Mouse (Mus musculus) liver, embryonic 12.5 days (tissue): ENCODE results near the gene Ascl3. TPM values are rescaled to one million over a fixed set of nuclear protein-coding genes. Genes with fewer than 3 reads are reported as not detected.

Source experiments
- ATAC-seq: fragments of 200-750 bp; cut with Nextera tagmentation; 2 replicates; pipeline ENCODE4 v1.8.0; 2017; ENCODE audit warnings: moderate number of reproducible peaks, mild to moderate bottlenecking, moderate library complexity
- H3K27ac ChIP-seq: fragments of 300-500 bp; sonication (generic); 2 replicates; pipeline ENCODE4 v1.5.1; 2016; ENCODE audit warnings: mild to moderate bottlenecking
- H3K27me3 ChIP-seq: fragments of 300-500 bp; sonication (generic); replicated peaks from 2 replicates; pipeline ENCODE4 v1.6.1; 2016; ENCODE audit warnings: mild to moderate bottlenecking, moderate library complexity
- H3K36me3 ChIP-seq: fragments of 300-500 bp; sonication (generic); 2 replicates; pipeline ENCODE4 v1.6.1; 2016; ENCODE audit warnings: mild to moderate bottlenecking, moderate library complexity
- H3K4me1 ChIP-seq: fragments of 300-500 bp; sonication (generic); 2 replicates; pipeline ENCODE4 v1.6.1; 2016
- H3K4me2 ChIP-seq: fragments of 300-500 bp; sonication (generic); 2 replicates; pipeline ENCODE4 v1.6.1; 2016; ENCODE audit warnings: mild to moderate bottlenecking, moderate library complexity
- H3K4me3 ChIP-seq: fragments of 300-500 bp; sonication (generic); 2 replicates; pipeline ENCODE4 v1.5.1; 2016; ENCODE audit warnings: mild to moderate bottlenecking, moderate library complexity
- H3K9ac ChIP-seq: fragments of 300-500 bp; sonication (generic); 2 replicates; pipeline ENCODE4 v1.6.1; 2016; ENCODE audit warnings: mild to moderate bottlenecking, moderate library complexity
- H3K9me3 ChIP-seq: fragments of 300-500 bp; sonication (generic); replicated peaks from 2 replicates; pipeline ENCODE4 v1.6.1; 2016; ENCODE audit warnings: mild to moderate bottlenecking, moderate library complexity
- WGBS: fragments of 180-500 bp; shearing (Covaris S2); methylation state at CpG from one replicate; pipeline ENCODE4 v1.1.7; 2016; ENCODE audit not compliant: insufficient replicate concordance; 5-methylcytosine and 5-hydroxymethylcytosine counted together
- polyA plus RNA-seq: library from polyadenylated mRNA; unstranded; fragments of >200 nt; fragmentation: Nextera tagmentation; extraction: Ambion mirVana; gene quantifications from 2 replicates; pipeline ENCODE4 v1.2.1, GENCODE M21; 2016

Gene Ascl3
- polyA plus RNA-seq, 1 experiment from 2014 or later = not detected

DNA sequence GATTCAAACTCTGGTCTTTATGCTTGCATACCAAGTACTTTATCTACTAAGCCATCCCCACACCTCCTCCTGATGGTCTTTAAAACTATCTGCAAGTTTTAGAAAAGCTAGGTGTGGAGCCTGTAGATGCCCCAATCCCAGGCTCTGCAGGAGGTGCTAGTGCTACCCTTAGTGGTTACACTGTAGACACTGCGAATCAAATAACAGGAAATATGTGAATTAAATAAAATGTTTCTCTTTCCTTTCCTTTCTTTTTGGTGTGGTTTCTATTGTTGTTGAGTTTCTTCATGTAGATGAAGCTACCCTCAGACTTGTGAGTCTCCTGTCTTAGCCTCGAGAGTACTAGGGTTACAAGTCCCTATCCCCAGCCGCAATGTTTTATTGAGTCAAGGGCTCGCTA is 10.2 kb upstream of the Ascl3 start:
- Histone ChIP-seq H3K9ac (no peak overlapping the region), H3K4me2 (no peak overlapping the region), H3K9me3 (no peaks in the 10 kb centered on the region), H3K27ac (no peak overlapping the region), H3K4me1 (0 out of 2 replicates have a peak, but pooled peaks cover 2% of the 10 kb centered on the region), H3K4me3 (no peak overlapping the region), H3K36me3 (peaks cover 64% of the 10 kb centered on the region), H3K27me3 (no peaks in the 10 kb centered on the region)
- ATAC-seq = no peak
- WGBS = 86% methylated on average over 4 of the region's 4 CpGs

- peaks cover 66% of the 10 kb centered on the region for H3K36me3 ChIP-seq
- H3K27ac ChIP-seq = no peak overlapping the region
- no peak overlapping the region for H3K9ac ChIP-seq
- no peaks in the 10 kb centered on the region for H3K27me3 ChIP-seq
- H3K4me2 ChIP-seq = no peak overlapping the region
- WGBS = 82% methylated on average over 1 of the region's 1 CpGs
- no peak overlapping the region for H3K4me3 ChIP-seq
- H3K4me1 ChIP-seq = 0 out of 2 replicates have a peak, but pooled peaks cover 1% of the 10 kb centered on the region
- H3K9me3 ChIP-seq = no peaks in the 10 kb centered on the region
- ATAC-seq = no peak
Measured at GRCm38 (mm10) chr7:109741060-109741459, 9.5 kb upstream of the Ascl3 start.

- H3K4me1 ChIP-seq = no peaks in the 10 kb centered on the region
- H3K27ac ChIP-seq = no peak overlapping the region
- H3K4me3 ChIP-seq = no peak overlapping the region
- no peaks in the 10 kb centered on the region for H3K27me3 ChIP-seq
- H3K36me3 ChIP-seq = peaks cover 66% of the 10 kb centered on the region
- H3K9ac ChIP-seq = no peak overlapping the region
- 67% methylated on average over 5 of the region's 5 CpGs for WGBS
- H3K9me3 ChIP-seq = no peaks in the 10 kb centered on the region
- H3K4me2 ChIP-seq = no peak overlapping the region
- ATAC-seq = no peak
Measured at GRCm38 (mm10) chr7:109739822-109740370, 8.4 kb upstream of the Ascl3 start.

DNA sequence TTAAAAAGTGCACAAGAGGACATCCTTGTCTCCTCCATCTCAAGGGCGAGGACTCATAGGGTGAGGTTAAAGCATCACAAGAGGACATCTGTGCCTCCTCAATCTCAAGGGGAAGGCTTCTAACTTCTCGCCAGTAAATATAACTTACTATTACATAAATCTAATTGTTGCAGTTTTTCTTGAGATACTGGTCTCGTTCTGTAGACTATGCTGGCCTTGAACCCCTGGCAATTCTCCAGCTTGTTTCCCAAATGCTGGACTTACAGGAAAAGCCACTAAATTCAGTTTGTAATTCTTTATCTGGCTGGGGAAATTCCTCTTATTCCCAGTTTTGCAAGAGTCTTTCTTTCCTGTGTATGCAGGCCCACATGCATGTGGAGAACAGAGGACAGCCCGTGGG is 3.3 kb upstream of the Ascl3 start:
- no peak overlapping the region for H3K4me3 ChIP-seq
- ATAC-seq = no peak
- no peaks in the 10 kb centered on the region for H3K27me3 ChIP-seq
- no peak overlapping the region for H3K9ac ChIP-seq
- H3K27ac ChIP-seq = no peak overlapping the region
- H3K36me3 ChIP-seq = peaks cover 29% of the 10 kb centered on the region
- H3K9me3 ChIP-seq = no peaks in the 10 kb centered on the region
- 77% methylated on average over 4 of the region's 4 CpGs for WGBS
- H3K4me2 ChIP-seq = no peak overlapping the region
- no peaks in the 10 kb centered on the region for H3K4me1 ChIP-seq

DNA sequence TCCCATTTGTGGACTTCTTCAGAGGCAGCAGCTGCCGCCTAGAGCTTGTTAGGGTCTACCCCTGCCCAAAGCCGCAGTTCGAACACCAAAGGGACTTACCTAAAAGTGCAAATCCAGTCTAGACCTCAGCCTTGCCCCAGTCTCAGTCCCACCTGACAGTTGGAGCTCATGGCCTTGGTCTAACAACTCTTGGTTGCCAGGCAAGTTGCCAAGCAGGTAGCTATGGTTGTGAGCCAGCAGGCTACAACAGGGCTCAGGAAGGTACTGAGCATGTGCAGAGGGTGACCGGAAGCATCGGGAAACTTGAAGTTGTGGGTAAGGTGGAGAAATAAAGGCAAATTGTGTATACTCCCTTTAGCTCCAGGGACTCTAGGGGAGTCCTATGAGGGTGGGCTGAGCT is 7.8 kb downstream of the Ascl3 start, which contains the start of gene BC051019:
BC051019 (minus strand) TSS at position 154 of the 400 bp plus-strand sequence.
- 75% methylated on average over 5 of the region's 5 CpGs for WGBS
- no peak within 1 kb of the TSS for H3K4me3 ChIP-seq
- no peak within 1 kb of the TSS for H3K9ac ChIP-seq

DNA sequence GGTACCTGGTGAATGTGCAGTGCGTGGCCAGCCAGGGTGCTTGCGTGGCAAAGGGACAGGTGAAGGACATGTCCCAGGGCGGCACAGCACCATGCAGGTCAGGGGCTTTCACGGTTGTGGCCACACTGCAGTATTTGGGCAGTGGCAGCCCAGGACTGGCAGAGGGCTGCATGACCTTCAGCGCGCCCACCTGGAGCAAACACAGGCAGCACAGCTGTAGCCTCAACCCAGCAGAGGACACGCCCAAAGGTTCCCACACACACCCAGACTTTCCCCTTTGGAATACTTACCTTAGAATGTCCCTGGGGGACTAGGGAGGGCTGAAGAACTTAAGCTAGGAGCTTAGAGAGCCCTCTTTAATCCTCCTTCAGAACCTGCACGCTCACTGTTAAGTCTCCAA is 8.4 kb downstream of the Ascl3 start:
- no peak overlapping the region for H3K4me3 ChIP-seq
- ATAC-seq = no peak
- no peak overlapping the region for H3K9ac ChIP-seq
- H3K9me3 ChIP-seq = peaks cover 5% of the 10 kb centered on the region; the same call in 1 of the 2 replicates
- H3K36me3 ChIP-seq = no peaks in the 10 kb centered on the region
- no peak overlapping the region for H3K4me2 ChIP-seq
- H3K27me3 ChIP-seq = no peaks in the 10 kb centered on the region
- no peak overlapping the region for H3K27ac ChIP-seq
- H3K4me1 ChIP-seq = no peaks in the 10 kb centered on the region
- 86% methylated on average over 8 of the region's 8 CpGs for WGBS

More for the DNA sequence above, 7.8 kb downstream of the Ascl3 start, which contains the start of gene BC051019:
- Histone ChIP-seq H3K27me3 (no peaks in the 10 kb centered on the region), H3K27ac (no peak within 1 kb of the TSS), H3K4me2 (no peak within 1 kb of the TSS), H3K4me1 (no peaks in the 10 kb centered on the region), H3K9me3 (peaks cover 5% of the 10 kb centered on the region; the same call in 1 of the 2 replicates), H3K36me3 (no peaks in the 10 kb centered on the region)
- no peak for ATAC-seq

- H3K4me1 ChIP-seq = no peaks in the 10 kb centered on the region
Measured at GRCm38 (mm10) chr7:109722618-109723017, 8.9 kb downstream of the Ascl3 start.

DNA sequence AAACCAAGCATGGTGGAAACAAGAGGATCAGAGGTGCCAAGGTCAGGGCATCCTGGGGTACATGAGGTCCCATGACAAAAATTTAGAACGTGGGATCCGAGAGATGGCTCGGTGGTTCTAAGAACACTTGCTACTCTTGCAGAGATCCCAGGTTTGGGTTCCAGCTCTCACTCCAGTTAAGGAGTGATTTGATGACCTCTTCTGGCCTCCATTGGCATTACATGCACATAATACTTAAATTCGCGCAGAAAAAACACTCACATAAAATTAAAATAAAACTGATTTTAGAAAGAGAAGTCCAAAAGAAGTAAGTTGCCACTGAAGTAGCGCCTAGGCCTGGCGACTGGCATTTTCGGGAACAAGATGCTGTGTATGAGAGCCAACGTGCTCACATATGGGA is 12.2 kb downstream of the Ascl3 start:
- H3K9me3 ChIP-seq = peaks cover 5% of the 10 kb centered on the region; the same call in 1 of the 2 replicates
- ATAC-seq = no peak

More at GRCm38 (mm10) chr7:109722618-109723017, 8.9 kb downstream of the Ascl3 start:
- Histone ChIP-seq H3K4me3 (no peak overlapping the region), H3K9ac (no peak overlapping the region), H3K9me3 (peaks cover 5% of the 10 kb centered on the region; the same call in 1 of the 2 replicates), H3K4me2 (no peak overlapping the region), H3K27me3 (no peaks in the 10 kb centered on the region), H3K27ac (no peak overlapping the region), H3K36me3 (no peaks in the 10 kb centered on the region)
- no peak for ATAC-seq
- 85% methylated on average over 2 of the region's 2 CpGs for WGBS

GRCm38 (mm10) chr7:109713434-109713982 is 18.0 kb downstream of the Ascl3 start:
- Histone ChIP-seq H3K4me2 (no peak overlapping the region), H3K27ac (no peak overlapping the region), H3K4me3 (no peak overlapping the region), H3K27me3 (no peaks in the 10 kb centered on the region), H3K9ac (no peak overlapping the region), H3K36me3 (peaks cover 50% of the 10 kb centered on the region), H3K9me3 (no peaks in the 10 kb centered on the region), H3K4me1 (0 out of 2 replicates have a peak, but pooled peaks cover 4% of the 10 kb centered on the region)
- no peak for ATAC-seq
- 58% methylated on average over 2 of the region's 2 CpGs for WGBS

More for the DNA sequence above, 12.2 kb downstream of the Ascl3 start:
- no peaks in the 10 kb centered on the region for H3K27me3 ChIP-seq
- no peaks in the 10 kb centered on the region for H3K4me1 ChIP-seq
- no peak overlapping the region for H3K4me3 ChIP-seq
- 59% methylated on average over 9 of the region's 9 CpGs for WGBS
- no peaks in the 10 kb centered on the region for H3K36me3 ChIP-seq
- no peak overlapping the region for H3K4me2 ChIP-seq
- no peak overlapping the region for H3K9ac ChIP-seq
- H3K27ac ChIP-seq = no peak overlapping the region

DNA sequence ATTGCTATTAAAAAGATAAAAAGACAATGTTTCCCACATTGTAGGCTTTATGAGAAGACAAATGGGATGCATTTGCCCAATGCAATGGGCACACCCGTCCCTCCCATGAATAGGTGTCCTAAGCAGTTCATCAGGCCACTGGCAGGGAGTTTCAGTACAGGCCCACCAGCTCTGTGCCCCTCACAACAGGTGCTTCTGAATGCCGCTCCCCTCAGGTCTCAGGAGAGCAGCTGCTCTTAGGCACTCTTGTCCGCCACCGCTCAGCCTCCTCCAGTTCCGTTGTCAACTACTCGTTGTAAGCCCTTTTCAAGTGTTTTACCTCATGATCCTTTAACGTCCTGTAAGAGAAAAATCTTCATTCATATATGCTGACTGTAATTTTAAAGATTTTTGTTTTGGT is 19.3 kb downstream of the Ascl3 start:
- ATAC-seq = no peak
- Histone ChIP-seq H3K9ac (no peak overlapping the region), H3K36me3 (peaks cover 63% of the 10 kb centered on the region), H3K4me3 (no peak overlapping the region), H3K9me3 (no peaks in the 10 kb centered on the region), H3K4me1 (peaks cover 13% of the 10 kb centered on the region; the same call in 1 of the 2 replicates), H3K27ac (no peak overlapping the region), H3K4me2 (no peak overlapping the region), H3K27me3 (no peaks in the 10 kb centered on the region)
- WGBS = 85% methylated on average over 7 of the region's 7 CpGs

DNA sequence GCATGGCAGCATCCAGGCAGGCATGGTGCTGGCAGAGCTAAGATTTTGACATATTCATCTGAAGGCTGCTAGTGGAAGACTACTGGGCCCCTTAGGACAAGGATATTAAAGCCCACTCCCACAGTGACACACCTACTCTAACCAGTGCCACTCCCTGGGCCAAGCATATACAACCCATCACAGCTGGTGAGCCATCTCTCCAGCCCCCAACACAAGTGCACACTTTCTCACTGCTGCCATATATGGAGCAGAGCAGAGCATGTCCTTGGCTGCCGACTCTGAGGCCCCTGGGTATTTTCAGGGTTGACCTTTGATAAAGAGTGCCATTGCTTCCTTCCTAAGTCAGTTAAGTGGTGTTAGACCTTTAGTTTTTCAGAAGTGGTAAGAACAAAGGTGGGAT is 21.5 kb downstream of the Ascl3 start:
- peaks cover 64% of the 10 kb centered on the region for H3K36me3 ChIP-seq
- no peak for ATAC-seq
- no peak overlapping the region for H3K4me3 ChIP-seq
- H3K27ac ChIP-seq = no peak overlapping the region
- H3K4me1 ChIP-seq = peaks cover 24% of the 10 kb centered on the region
- H3K9ac ChIP-seq = no peak overlapping the region
- 63% methylated on average over 1 of the region's 1 CpGs for WGBS
- no peaks in the 10 kb centered on the region for H3K27me3 ChIP-seq
- no peaks in the 10 kb centered on the region for H3K9me3 ChIP-seq
- H3K4me2 ChIP-seq = no peak overlapping the region

GRCm38 (mm10) chr7:109708961-109709382 is 22.6 kb downstream of the Ascl3 start:
- ATAC-seq = no peak
- H3K36me3 ChIP-seq = peaks cover 64% of the 10 kb centered on the region
- no peak overlapping the region for H3K9ac ChIP-seq
- no peak overlapping the region for H3K4me3 ChIP-seq
- H3K27me3 ChIP-seq = no peaks in the 10 kb centered on the region
- H3K4me1 ChIP-seq = peaks cover 35% of the 10 kb centered on the region
- H3K9me3 ChIP-seq = no peaks in the 10 kb centered on the region
- H3K4me2 ChIP-seq = no peak overlapping the region
- 52% methylated on average over 3 of the region's 3 CpGs for WGBS
- no peak overlapping the region for H3K27ac ChIP-seq
